Mouse (Mus musculus): ENCODE measurements around the gene Gm7030. TPM values are rescaled to one million over a fixed set of nuclear protein-coding genes. Genes with fewer than 3 reads are reported as not detected.
A peak's percentile ranks its signal among the peaks of the same experiment; 100 is the strongest.
"Not testable (repeated sequence)": the region's sequence is repeated elsewhere in the genome, so short reads cannot be mapped to it uniquely, and the experiment has no call there.

Gm7030 gene
- total RNA-seq, 4 experiments from 2014 or later, result 0.34 to 0.38 TPM; not detected in 2

DNA sequence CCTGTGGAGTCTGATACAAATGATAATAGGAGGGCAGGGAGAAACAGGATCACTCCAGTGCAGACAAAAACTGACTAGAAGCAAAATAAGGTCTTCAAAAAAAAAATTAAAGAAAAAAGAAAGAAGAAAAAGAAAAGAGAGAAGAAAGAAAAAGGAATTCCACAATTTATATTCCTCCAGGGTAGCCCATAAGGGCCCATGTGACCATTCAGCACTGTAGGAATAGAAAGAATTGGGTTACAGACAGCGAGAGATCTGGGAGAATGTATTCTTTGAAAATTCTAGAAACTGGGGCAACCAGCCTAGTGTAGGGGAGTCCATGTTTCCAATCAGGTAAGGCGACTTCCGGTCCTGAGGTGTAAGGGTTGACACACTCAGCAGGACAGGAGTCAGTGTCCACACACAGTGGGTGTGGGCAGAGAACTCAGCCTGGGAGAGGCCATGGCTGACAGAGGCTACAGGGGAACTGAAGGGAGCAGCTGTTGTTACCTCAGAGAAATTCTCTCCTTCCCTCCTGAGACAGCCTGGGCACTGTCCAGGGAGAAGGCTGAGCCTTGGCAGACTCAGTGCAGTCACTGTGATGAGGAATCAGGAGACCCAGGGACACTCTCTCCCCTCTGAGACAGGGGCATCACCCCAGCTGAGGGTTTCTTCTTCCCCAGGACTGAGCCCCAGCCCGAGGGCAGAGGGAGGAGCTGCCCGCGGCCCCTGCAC, 46.5 kb downstream of the Gm7030 start:
- not testable (repeated sequence) for DNase-seq (ENCODE audit: low spot score)

GRCm38 (mm10) chr17:36081901-36082300, 47.3 kb downstream of the Gm7030 start:
- not testable (repeated sequence) for DNase-seq (ENCODE audit: low spot score)

DNA sequence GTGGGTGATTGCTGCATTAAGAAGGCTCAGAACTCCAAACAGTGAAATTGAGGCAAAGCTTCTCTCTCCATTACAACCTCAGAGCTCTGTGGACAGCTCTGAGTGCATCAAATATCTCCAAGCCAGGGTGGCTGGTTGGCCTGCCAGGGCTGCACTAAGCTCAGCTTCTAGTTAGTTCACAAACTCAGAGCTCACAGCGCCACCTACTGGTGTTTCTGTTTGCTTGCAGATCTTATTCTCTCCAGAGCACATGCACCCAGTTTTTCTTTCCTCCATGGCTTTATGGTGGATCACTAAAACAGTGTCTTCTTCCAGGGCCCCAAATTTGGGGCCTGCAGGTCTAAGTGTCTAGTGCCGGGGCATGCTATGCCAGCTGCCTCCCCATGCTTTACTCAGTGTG, 68.4 kb downstream of the Gm7030 start:
- peak; percentile 83 for DNase-seq (ENCODE audit: low spot score)

Other genes with a start within 250 kb of the Gm7030 start
- gene Dhx16, start 249.6 kb downstream of the Gm7030 start, total RNA-seq (2022), result 10 to 100 TPM; 18.7 to 20.8 (median 20.1) TPM
- gene 2310061I04Rik, start 232.0 kb downstream of the Gm7030 start, total RNA-seq (2022), result 100 to 1,000 TPM in 3 of 4 experiments, 10 to 100 TPM in 1; 85.5 to 115 (median 106) TPM
- gene Atat1, start 219.3 kb downstream of the Gm7030 start, total RNA-seq (2022), result 1 to 10 TPM; 6.6 to 9.3 (median 8.3) TPM
- gene Mrps18b, start 213.0 kb downstream of the Gm7030 start, total RNA-seq (2022), result 10 to 100 TPM; 56.1 to 73.8 (median 57.0) TPM
- gene Ppp1r10, start 213.0 kb downstream of the Gm7030 start, total RNA-seq (2022), result 10 to 100 TPM; 22.7 to 42.3 (median 25.8) TPM
- gene Abcf1, start 159.7 kb downstream of the Gm7030 start, total RNA-seq (2022), result 10 to 100 TPM; 70.8 to 76.2 (median 72.2) TPM
- gene Gnl1, start 149.6 kb downstream of the Gm7030 start, total RNA-seq (2022), result 10 to 100 TPM; 32.1 to 41.0 (median 35.1) TPM
- 1 to 10 TPM; 2.0 to 4.0 (median 2.9) TPM for gene Prr3, start 149.2 kb downstream of the Gm7030 start, total RNA-seq (2022)
- gene H2-T24, start 108.9 kb downstream of the Gm7030 start, total RNA-seq (2022), result 1 to 10 TPM; 6.1 to 7.4 (median 7.1) TPM
- 10 to 100 TPM; 26.8 to 28.5 (median 27.9) TPM for gene H2-T23, start 96.6 kb downstream of the Gm7030 start, total RNA-seq (2022)
- 10 to 100 TPM; 10.4 to 14.0 (median 13.0) TPM for gene H2-T22, start 86.7 kb downstream of the Gm7030 start, total RNA-seq (2022)
- not detected for gene Gm6034, start 86.5 kb downstream of the Gm7030 start, total RNA-seq (2022)
- 1 to 10 TPM; 4.0 to 5.5 (median 4.9) TPM for gene Gm11127, start 71.1 kb downstream of the Gm7030 start, total RNA-seq (2022)
- gene Gm19684, start 7.7 kb downstream of the Gm7030 start, total RNA-seq (2022), result under 1 TPM in 3 of 4 experiments, not detected in 1; 0.19 to 0.26 (median 0.25) TPM
- not detected for gene Gm8909, start 39.1 kb upstream of the Gm7030 start, total RNA-seq (2022)
- not detected for gene H2-T3, start 60.9 kb upstream of the Gm7030 start, total RNA-seq (2022)
- gene Rpp21, start 128.6 kb upstream of the Gm7030 start, total RNA-seq (2022), result 10 to 100 TPM; 34.4 to 55.3 (median 45.5) TPM
- 1 to 10 TPM; 6.3 to 7.1 (median 6.9) TPM for gene Trim39, start 142.8 kb upstream of the Gm7030 start, total RNA-seq (2022)
- not detected for gene H2-M10.2, start 157.1 kb upstream of the Gm7030 start, total RNA-seq (2022)
- not detected for gene H2-M10.1, start 196.7 kb upstream of the Gm7030 start, total RNA-seq (2022)
- gene H2-M10.3, start 239.0 kb upstream of the Gm7030 start, total RNA-seq (2022), result not detected

All from heart, adult 8-10 months (tissue).